11 mouse cellular contexts compared by ENCODE assay signal in the genomic region with DNA sequence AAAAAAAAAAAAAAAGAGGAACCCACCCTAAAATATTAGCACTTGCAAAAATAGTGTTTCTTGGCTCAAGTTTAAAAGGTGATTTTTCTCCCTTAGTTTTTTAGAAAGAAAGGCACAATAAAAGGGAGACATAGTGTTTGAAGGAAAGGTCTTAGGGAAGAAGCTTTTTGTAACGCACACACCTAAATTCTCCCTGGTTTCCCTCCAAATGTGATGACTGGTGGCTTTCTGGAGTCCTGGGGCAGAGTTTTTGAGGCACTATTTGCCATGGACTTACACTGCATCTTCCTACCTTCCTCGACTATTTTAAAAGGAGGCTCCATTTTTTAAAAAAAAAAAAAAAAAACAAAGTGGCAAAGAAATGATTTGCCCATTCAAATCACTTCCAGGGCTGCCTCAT.
DNase-seq lines count a peak whose midpoint lies in the region; ATAC-seq and TF ChIP-seq lines count a peak whose summit lies in the region.
"Had no signal": no experiment of that assay in that cellular context is flagged by ENCODE, and none has a peak within 500 bp of the region (broad histone marks: within the 10 kb centered on the region; RNA-seq: fewer than 3 reads in every experiment).

No protein-coding gene starts in this region.

- no peak for TF ChIP-seq CTCF in lung, embryonic 14.5 days (IDR thresholded peaks at IDR 0.05; ENCODE audit: low read depth)

- peaks cover 10% of the 10 kb centered on the region for H3K27me3 ChIP-seq in lung, embryonic 14.5 days (ENCODE audit: insufficient read depth, low read length)
- no peaks in the 10 kb centered on the region for H3K27me3 ChIP-seq in forebrain, embryonic 15.5 days
- no peaks in the 10 kb centered on the region for H3K27me3 ChIP-seq in limb, embryonic 11.5 days (ENCODE audit: control insufficient read depth, insufficient read depth, low read length)
- peaks cover 3% of the 10 kb centered on the region; the same call in 1 of the 2 replicates for H3K27me3 ChIP-seq in stomach, embryonic 16.5 days (ENCODE audit: control insufficient read depth, insufficient read depth, low read length)

- peak overlapping the region; percentile 74; the same call in 1 of the 2 replicates for H3K4me2 ChIP-seq in lung, embryonic 14.5 days
- peak overlapping the region; percentile 57 for H3K4me2 ChIP-seq in forebrain, embryonic 15.5 days (replicated peaks)
- H3K4me2 ChIP-seq in limb, embryonic 11.5 days (ENCODE audit: low read depth, severe bottlenecking) = peak overlapping the region; percentile 52; the same call in 1 of the 2 replicates
- peak overlapping the region; percentile 90; the same call in 1 of the 2 replicates for H3K4me2 ChIP-seq in stomach, embryonic 16.5 days (ENCODE audit: low read depth, low read length)

- 44% methylated on average over 2 of the region's 2 CpGs for WGBS in lung, embryonic 14.5 days
- WGBS in forebrain, embryonic 15.5 days = 13% methylated on average over 2 of the region's 2 CpGs
- WGBS in limb, embryonic 11.5 days = 56% methylated on average over 2 of the region's 2 CpGs
- WGBS in stomach, embryonic 16.5 days = 47% methylated on average over 2 of the region's 2 CpGs

- H3K27ac ChIP-seq in lung, embryonic 14.5 days (ENCODE audit: low read depth) = no peak overlapping the region
- H3K27ac ChIP-seq in forebrain, embryonic 15.5 days (replicated peaks) = peak overlapping the region; percentile 97
- H3K27ac ChIP-seq in limb, embryonic 11.5 days (replicated peaks; ENCODE audit: low read depth, low read length) = no peak overlapping the region
- no peak overlapping the region for H3K27ac ChIP-seq in stomach, embryonic 16.5 days (ENCODE audit: low read length)
- H3K27ac ChIP-seq: liver, embryonic 15.5 days had no signal

- ATAC-seq in lung, embryonic 14.5 days (ENCODE audit: insufficient read depth) = no peak
- no peak for ATAC-seq in forebrain, embryonic 15.5 days (replicated peaks)
- no peak for ATAC-seq in limb, embryonic 11.5 days (ENCODE audit: insufficient number of reproducible peaks, low FRiP score, low TSS enrichment, low read depth)
- no peak for ATAC-seq in stomach, embryonic 16.5 days (ENCODE audit: insufficient read depth, low FRiP score)
- ATAC-seq in erythroid progenitor cell, adult 5-6 weeks (replicated peaks; ENCODE audit: low FRiP score, poor library complexity, severe bottlenecking) = no peak
- ATAC-seq in megakaryocyte progenitor cell, adult 5-6 weeks (replicated peaks; ENCODE audit: poor library complexity) = no peak

- H3K9ac ChIP-seq in lung, embryonic 14.5 days = no peak overlapping the region
- H3K9ac ChIP-seq in forebrain, embryonic 15.5 days (replicated peaks) = peak overlapping the region; percentile 65
- H3K9ac ChIP-seq in limb, embryonic 11.5 days (ENCODE audit: low read length) = no peak overlapping the region
- no peak overlapping the region for H3K9ac ChIP-seq in stomach, embryonic 16.5 days (ENCODE audit: low read length)
- H3K9ac ChIP-seq: liver, embryonic 15.5 days had no signal

- no peaks in the 10 kb centered on the region for H3K4me1 ChIP-seq in lung, embryonic 14.5 days (ENCODE audit: insufficient read depth)
- H3K4me1 ChIP-seq in forebrain, embryonic 15.5 days = peaks cover 24% of the 10 kb centered on the region
- no peaks in the 10 kb centered on the region for H3K4me1 ChIP-seq in limb, embryonic 11.5 days (ENCODE audit: control insufficient read depth, insufficient read depth, low read length)
- H3K4me1 ChIP-seq in stomach, embryonic 16.5 days (ENCODE audit: control insufficient read depth, insufficient read depth, low read length) = peaks cover 5% of the 10 kb centered on the region; the same call in 1 of the 2 replicates
- H3K4me1 ChIP-seq: liver, embryonic 15.5 days had no signal

- H3K36me3 ChIP-seq in lung, embryonic 14.5 days (ENCODE audit: insufficient read depth) = no peaks in the 10 kb centered on the region
- H3K36me3 ChIP-seq in forebrain, embryonic 15.5 days = no peaks in the 10 kb centered on the region
- no peaks in the 10 kb centered on the region for H3K36me3 ChIP-seq in limb, embryonic 11.5 days (ENCODE audit: control insufficient read depth, insufficient read depth, low read length)
- no peaks in the 10 kb centered on the region for H3K36me3 ChIP-seq in stomach, embryonic 16.5 days (ENCODE audit: control insufficient read depth, insufficient read depth, low read length)
- H3K36me3 ChIP-seq: liver, embryonic 15.5 days had no signal

- no peak for DNase-seq in lung, embryonic 14.5 days
- no peak for DNase-seq in lung, postnatal 10 days
- DNase-seq in limb, embryonic 11.5 days (ENCODE audit: low spot score) = no peak
- DNase-seq: adrenal gland, postnatal 36 days; gastrocnemius, postnatal 25 days had no signal

- no peak overlapping the region for H3K4me3 ChIP-seq in lung, embryonic 14.5 days (ENCODE audit: low read depth, low read length)
- H3K4me3 ChIP-seq in forebrain, embryonic 15.5 days = peak overlapping the region; percentile 57
- no peak overlapping the region for H3K4me3 ChIP-seq in limb, embryonic 11.5 days (ENCODE audit: low read depth, low read length)
- H3K4me3 ChIP-seq in stomach, embryonic 16.5 days (replicated peaks; ENCODE audit: low read length) = no peak overlapping the region
- H3K4me3 ChIP-seq: liver, embryonic 15.5 days; myocyte had no signal

- H3K9me3 ChIP-seq in lung, embryonic 14.5 days (ENCODE audit: low read depth, low read length) = no peaks in the 10 kb centered on the region
- no peaks in the 10 kb centered on the region for H3K9me3 ChIP-seq in forebrain, embryonic 15.5 days
- no peaks in the 10 kb centered on the region for H3K9me3 ChIP-seq in limb, embryonic 11.5 days (ENCODE audit: control insufficient read depth, low read length)
- no peaks in the 10 kb centered on the region for H3K9me3 ChIP-seq in stomach, embryonic 16.5 days (replicated peaks; ENCODE audit: control insufficient read depth, low read length)
- H3K9me3 ChIP-seq: liver, embryonic 15.5 days had no signal
